Mouse (Mus musculus) urinary bladder, adult 18-20 months (tissue): ENCODE data around the gene Pacsin2.
"Not testable (repeated sequence)": the region's sequence is repeated elsewhere in the genome, so short reads cannot be mapped to it uniquely, and the experiment has no call there.

Source experiments
- DNase-seq, 2 experiments: peaks; one replicate each; pipeline ENCODE4 v3.0.0; 2022; ENCODE audit warnings: low spot score in 2 of 2, mixed read lengths in 2 of 2

Pacsin2 gene

GRCm38 (mm10) chr15:83464083-83464904, at the start of gene Pacsin2:
Pacsin2 (minus strand) TSS chr15:83464606.
- DNase-seq, result peak; percentile 92 to 99

DNA sequence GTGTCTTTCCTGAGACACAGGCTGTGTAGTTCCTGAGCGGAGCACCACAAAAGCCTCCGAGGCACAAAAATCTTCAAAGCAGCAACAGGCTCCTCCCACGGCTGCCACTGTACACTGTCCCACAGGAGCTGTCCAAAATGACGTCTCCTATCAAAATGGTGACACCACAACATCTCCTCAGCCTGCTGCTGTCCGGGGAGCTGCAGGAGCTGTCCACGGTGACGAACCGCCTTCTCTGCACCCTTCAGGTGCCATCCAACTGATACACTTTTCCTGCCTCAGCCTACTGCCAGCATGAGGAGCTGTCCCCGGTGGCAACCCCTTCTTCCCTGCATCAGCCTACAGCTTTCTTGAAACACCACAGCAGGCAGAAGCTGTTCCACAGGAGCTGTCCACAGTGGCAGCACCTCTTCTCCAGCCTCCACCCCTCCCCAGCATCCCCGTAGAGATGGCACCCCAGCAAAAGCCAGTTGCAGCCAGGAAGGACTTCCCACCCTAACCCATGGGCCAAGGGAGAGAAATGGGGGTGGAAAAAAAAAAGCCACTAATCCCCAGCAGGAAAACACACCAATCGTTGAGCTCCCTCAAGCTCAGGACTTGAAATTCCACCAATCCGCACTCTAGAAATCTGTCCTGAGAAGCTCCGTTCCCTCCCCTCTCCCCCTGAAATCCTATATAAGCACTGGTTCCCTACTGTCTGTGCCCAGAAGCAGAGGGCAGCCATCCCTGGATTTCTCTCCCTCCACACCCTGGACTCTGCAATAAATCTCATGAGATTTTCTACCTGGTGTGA, 48.3 kb upstream of the Pacsin2 start:
- DNase-seq, result no peak

- peak; percentile 94 to 97 for DNase-seq
These were observed 46.5 kb upstream of the Pacsin2 start, which contains the start of gene Ttll1 for GRCm38 (mm10) chr15:83510805-83511405. Ttll1 (minus strand) TSS chr15:83510893.

- no peak for DNase-seq
These were observed 45.8 kb upstream of the Pacsin2 start for GRCm38 (mm10) chr15:83509950-83510804.

- DNase-seq, result not testable (repeated sequence)
These were observed 37.1 kb upstream of the Pacsin2 start for GRCm38 (mm10) chr15:83501483-83501882.

DNA sequence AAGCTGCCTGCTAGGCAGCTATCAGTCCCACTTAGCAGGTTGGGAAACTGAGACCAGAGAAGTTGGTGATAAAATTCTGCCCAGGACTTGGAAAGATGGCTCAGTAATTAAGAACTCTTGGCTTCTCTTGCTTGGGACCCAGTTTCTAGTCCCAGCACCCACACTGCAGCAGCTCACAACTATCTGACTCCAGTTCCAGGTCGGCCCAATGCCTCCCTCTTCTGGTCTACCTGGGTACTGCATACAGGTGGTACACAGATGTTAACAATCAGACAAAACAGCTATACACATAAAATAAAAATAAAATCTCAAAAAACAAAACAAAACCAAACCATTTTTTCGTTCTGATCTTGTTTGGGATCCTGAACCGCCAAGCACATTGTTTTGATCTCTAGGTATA, 35.9 kb upstream of the Pacsin2 start:
- no peak for DNase-seq

DNA sequence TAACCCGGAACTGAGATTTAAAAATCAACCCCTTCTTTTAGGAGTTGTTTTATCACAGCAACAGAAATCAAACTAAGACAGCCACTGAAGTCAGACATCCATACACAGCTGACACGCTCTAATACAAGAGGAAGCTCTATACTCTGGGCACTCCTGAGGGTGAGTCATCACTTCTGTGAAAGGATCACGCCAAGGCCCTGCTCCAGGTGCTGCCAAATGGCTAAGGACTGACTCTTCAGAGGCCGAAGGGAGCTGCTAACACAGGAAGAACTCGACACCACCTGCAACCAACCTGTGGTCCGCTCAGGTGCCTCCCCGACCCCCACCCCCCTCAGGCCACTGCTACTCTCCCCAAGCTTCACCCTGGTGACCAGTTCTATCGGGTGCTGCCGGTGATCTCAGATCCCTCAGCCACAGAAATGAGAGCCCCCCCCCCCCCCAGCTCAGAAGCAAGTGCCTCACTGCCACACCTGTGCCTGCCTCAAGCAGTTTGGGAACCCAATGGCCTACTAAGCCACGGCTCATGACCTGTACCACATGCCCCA, 34.9 kb upstream of the Pacsin2 start:
- no peak for DNase-seq

DNA sequence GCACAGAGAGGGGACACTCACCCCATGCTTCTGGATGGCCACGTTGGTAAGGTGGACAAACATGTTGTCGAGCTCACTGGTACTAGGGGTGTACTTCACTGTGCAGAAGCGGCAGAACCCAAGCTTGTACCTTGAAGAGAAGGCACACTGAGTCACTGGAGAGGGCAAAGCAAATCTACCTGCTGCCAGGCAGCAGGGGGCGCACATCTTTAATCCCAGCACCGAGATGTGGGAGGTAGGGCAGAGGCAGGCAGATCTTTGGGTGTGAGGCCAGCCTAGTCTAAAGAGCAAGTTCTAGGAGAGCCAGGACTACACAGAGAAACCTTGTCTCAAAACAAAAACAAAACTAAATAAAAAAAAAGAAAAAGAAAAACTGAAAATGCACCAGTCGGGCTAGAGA, 32.9 kb upstream of the Pacsin2 start:
- no peak for DNase-seq

GRCm38 (mm10) chr15:83495787-83496367, 31.5 kb upstream of the Pacsin2 start:
- no peak for DNase-seq

- DNase-seq, result no peak
These were observed 30.8 kb upstream of the Pacsin2 start for GRCm38 (mm10) chr15:83495195-83495594.

GRCm38 (mm10) chr15:83494572-83494920, 30.1 kb upstream of the Pacsin2 start:
- DNase-seq, result no peak

GRCm38 (mm10) chr15:83493856-83494571, 29.6 kb upstream of the Pacsin2 start:
- peak in 1 of 2 experiments; percentile 42 for DNase-seq

- peak in 1 of 2 experiments; percentile 33 for DNase-seq
These were observed 27.5 kb upstream of the Pacsin2 start for GRCm38 (mm10) chr15:83491891-83492290.

GRCm38 (mm10) chr15:83489471-83489870, 25.1 kb upstream of the Pacsin2 start:
- no peak for DNase-seq

- DNase-seq, result no peak
These were observed 23.2 kb upstream of the Pacsin2 start for GRCm38 (mm10) chr15:83487477-83488115.

DNA sequence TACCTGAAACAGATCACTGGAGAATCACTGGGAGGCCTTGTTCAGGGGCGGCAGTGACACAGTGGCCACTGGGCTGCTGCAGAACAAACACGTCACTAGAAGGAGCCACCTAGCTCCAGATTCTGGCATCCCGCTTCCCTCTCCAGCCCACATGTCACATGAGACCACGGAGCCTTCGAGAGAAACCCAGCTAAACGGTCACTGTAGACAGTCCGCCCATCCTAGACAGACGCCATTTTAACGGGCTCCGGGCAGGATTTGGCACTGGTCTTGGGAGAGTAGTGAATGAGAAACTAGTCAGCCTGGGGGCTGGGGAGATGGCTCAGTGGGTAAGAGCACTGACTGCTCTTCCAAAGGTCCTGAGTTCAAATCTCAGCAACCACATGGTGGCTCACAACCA, 19.9 kb upstream of the Pacsin2 start:
- DNase-seq, result no peak

DNA sequence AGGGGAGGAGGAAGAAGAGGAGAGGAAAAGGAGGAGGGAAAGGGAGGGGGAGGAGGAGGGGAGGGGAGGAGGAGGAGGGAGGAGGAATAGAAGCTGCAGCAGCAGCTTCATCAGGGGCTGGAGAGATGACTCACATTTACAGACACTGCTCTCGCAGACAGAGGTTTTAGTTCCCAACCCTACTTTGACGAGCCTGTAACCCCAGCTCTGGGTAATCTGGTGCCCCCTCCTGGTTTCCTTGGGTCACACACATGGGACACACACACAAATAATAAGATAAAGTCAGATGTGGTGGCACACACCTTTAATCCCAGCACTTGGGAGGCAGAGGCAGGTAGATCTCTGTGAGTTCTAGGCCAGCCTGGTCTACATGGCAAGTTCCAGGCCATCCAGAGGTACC, 19.1 kb upstream of the Pacsin2 start:
- DNase-seq, result no peak

DNA sequence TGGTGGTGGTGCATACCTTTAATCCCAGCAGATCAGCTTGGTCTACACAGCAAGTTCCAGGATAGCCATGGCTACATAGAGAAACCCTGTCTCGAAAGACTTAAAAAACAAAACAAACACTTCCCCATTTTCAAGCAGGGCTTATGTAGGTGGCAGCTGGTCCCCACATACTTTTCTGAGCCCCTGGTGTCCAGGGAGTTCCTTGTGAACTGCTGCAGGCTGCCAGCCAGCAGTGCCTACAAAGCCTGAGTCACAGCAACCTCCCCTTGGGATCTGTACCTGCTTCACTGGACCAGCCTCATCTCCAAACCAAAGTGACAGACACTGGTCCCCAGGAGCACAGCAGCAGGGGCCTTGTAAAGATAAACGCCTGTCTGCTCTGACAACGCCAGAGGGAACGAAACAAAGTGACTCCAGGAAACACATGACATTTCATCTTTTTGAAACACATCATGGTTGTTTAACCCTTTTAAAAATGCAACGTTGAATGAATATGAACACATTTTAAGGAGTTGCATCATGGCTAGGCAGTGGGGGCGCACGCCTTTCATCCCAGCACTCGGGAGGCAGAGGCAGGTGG, 18.3 kb upstream of the Pacsin2 start:
- DNase-seq, result no peak

DNA sequence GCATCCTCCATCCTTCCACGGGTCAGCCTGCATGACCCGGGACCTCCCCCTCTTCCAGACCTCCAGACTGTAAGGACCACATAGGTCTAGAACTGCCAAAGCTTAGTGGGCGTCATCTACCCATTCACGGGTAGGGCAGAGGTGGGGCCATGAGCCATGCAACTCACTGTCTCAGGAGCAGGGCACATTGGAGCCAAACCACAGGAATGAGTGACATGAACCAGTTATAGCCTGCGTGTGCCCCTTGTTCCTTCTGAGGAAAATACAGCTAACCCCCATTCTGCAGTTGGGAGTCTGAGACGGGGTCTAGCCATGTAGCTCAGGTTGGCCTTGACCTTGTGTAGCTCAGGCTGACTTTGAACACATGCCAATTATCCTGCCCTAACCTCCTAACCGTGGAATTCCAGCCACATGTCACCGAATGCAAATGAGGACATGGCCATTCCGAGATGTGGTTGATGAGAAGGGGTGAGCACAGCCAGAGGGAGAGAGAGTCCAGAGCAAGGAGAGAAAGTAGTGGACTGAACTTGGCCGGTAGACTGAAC, 16.9 kb upstream of the Pacsin2 start:
- DNase-seq, result no peak
